Comparison of ENCODE assay signal across 25 mouse cellular contexts in the genomic region with DNA sequence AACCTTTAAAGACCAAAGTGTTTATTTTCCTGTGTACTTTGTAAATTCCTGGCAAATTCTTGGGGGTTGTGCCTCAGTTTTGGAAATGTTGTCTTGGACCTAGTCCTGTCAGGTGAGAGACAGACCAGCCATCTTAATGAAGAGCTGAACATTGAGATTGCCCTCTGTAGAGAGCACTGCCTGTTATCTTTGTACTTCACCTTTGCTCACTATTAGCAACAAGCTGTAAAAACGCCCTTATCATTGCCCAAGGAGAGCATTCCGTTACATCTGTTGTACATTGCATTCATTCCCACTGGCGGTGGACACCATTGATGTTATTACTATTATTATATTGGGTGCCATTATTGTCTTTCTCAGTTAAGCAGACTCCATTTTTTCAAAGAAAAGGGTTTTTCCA. TPM values are rescaled to one million over a fixed set of nuclear protein-coding genes. Genes with fewer than 3 reads are reported as not detected.
DNase-seq lines count a peak whose midpoint lies in the region; ATAC-seq and TF ChIP-seq lines count a peak whose summit lies in the region.
"Had no signal": no experiment of that assay in that cellular context is flagged by ENCODE, and none has a peak within 500 bp of the region (broad histone marks: within the 10 kb centered on the region; RNA-seq: fewer than 3 reads in every experiment).

No protein-coding gene starts in this region.

- H3K27me3 ChIP-seq in liver, adult 2 months (ENCODE audit: control insufficient read depth, insufficient read depth, low read length), result no peaks in the 10 kb centered on the region
- no peaks in the 10 kb centered on the region for H3K27me3 ChIP-seq in liver, postnatal 0 days (ENCODE audit: insufficient read depth, low read length)
- no peaks in the 10 kb centered on the region for H3K27me3 ChIP-seq in intestine, embryonic 15.5 days (replicated peaks)
- H3K27me3 ChIP-seq in liver, embryonic 12.5 days (replicated peaks), result no peaks in the 10 kb centered on the region
- H3K27me3 ChIP-seq in small intestine, adult 2 months (ENCODE audit: control insufficient read depth, insufficient read depth, low read length), result no peaks in the 10 kb centered on the region
- H3K27me3 ChIP-seq: embryonic facial prominence, embryonic 13.5 days; forebrain, embryonic 12.5 days; forebrain, embryonic 15.5 days; heart, embryonic 13.5 days; hindbrain, embryonic 13.5 days had no signal

- ATAC-seq in liver, postnatal 0 days, result no peak
- peak; percentile 66 for ATAC-seq in intestine, embryonic 15.5 days
- peak; percentile 51; the same call in 1 of the 2 replicates for ATAC-seq in liver, embryonic 12.5 days
- ATAC-seq: forebrain, embryonic 15.5 days; hindbrain, embryonic 16.5 days had no signal

- no peak overlapping the region for H3K4me3 ChIP-seq in liver, adult 2 months (ENCODE audit: insufficient read depth, low read depth, low read length)
- no peak overlapping the region for H3K4me3 ChIP-seq in liver, postnatal 0 days (ENCODE audit: low read depth, low read length)
- H3K4me3 ChIP-seq in intestine, embryonic 15.5 days (replicated peaks), result no peak overlapping the region
- H3K4me3 ChIP-seq in liver, embryonic 12.5 days, result no peak overlapping the region
- H3K4me3 ChIP-seq in small intestine, adult 2 months (ENCODE audit: low read depth, low read length), result no peak overlapping the region
- H3K4me3 ChIP-seq: embryonic facial prominence, embryonic 13.5 days; erythroblast, embryonic 14.5 days; forebrain, embryonic 12.5 days; forebrain, embryonic 15.5 days; heart, embryonic 10.5 days; heart, embryonic 13.5 days; hindbrain, embryonic 10.5 days; hindbrain, embryonic 13.5 days had no signal

- H3K79me2 ChIP-seq in liver, adult 2 months (ENCODE audit: control insufficient read depth, insufficient read depth, low read length), result peaks cover 27% of the 10 kb centered on the region; the same call in 1 of the 2 replicates

- H3K9me3 ChIP-seq in liver, postnatal 0 days (ENCODE audit: low read length), result no peaks in the 10 kb centered on the region
- no peaks in the 10 kb centered on the region for H3K9me3 ChIP-seq in intestine, embryonic 15.5 days
- H3K9me3 ChIP-seq in liver, embryonic 12.5 days (replicated peaks), result no peaks in the 10 kb centered on the region
- H3K9me3 ChIP-seq: embryonic facial prominence, embryonic 13.5 days; forebrain, embryonic 12.5 days; forebrain, embryonic 15.5 days; heart, embryonic 10.5 days; heart, embryonic 13.5 days; hindbrain, embryonic 10.5 days; hindbrain, embryonic 13.5 days had no signal

- H3K9ac ChIP-seq in liver, adult 2 months (ENCODE audit: low read depth, low read length), result no peak overlapping the region
- H3K9ac ChIP-seq in liver, postnatal 0 days (replicated peaks), result no peak overlapping the region
- no peak overlapping the region for H3K9ac ChIP-seq in intestine, embryonic 15.5 days
- H3K9ac ChIP-seq in liver, embryonic 12.5 days, result no peak overlapping the region
- H3K9ac ChIP-seq: embryonic facial prominence, embryonic 13.5 days; forebrain, embryonic 12.5 days; forebrain, embryonic 15.5 days; heart, embryonic 13.5 days; hindbrain, embryonic 13.5 days had no signal

- peak overlapping the region; percentile 43; the same call in 1 of the 2 replicates for H3K27ac ChIP-seq in liver, adult 2 months (replicated peaks; ENCODE audit: insufficient read depth, low read depth, low read length)
- no peak overlapping the region for H3K27ac ChIP-seq in liver, postnatal 0 days (ENCODE audit: low read depth)
- no peak overlapping the region for H3K27ac ChIP-seq in intestine, embryonic 15.5 days
- H3K27ac ChIP-seq in liver, embryonic 12.5 days, result no peak overlapping the region
- peak overlapping the region; percentile 74 for H3K27ac ChIP-seq in small intestine, adult 2 months (ENCODE audit: insufficient read depth, low read depth, low read length)
- H3K27ac ChIP-seq: embryonic facial prominence, embryonic 13.5 days; forebrain, embryonic 12.5 days; forebrain, embryonic 15.5 days; heart, embryonic 10.5 days; heart, embryonic 13.5 days; hindbrain, embryonic 10.5 days; hindbrain, embryonic 13.5 days had no signal

- H3K4me2 ChIP-seq in liver, postnatal 0 days (ENCODE audit: low read depth, low read length), result no peak overlapping the region
- H3K4me2 ChIP-seq in intestine, embryonic 15.5 days (replicated peaks), result no peak overlapping the region
- H3K4me2 ChIP-seq in liver, embryonic 12.5 days, result no peak overlapping the region
- H3K4me2 ChIP-seq: embryonic facial prominence, embryonic 13.5 days; forebrain, embryonic 12.5 days; forebrain, embryonic 15.5 days; heart, embryonic 13.5 days; hindbrain, embryonic 13.5 days had no signal

- peaks cover 29% of the 10 kb centered on the region for H3K4me1 ChIP-seq in liver, adult 2 months (ENCODE audit: control insufficient read depth, insufficient read depth, low read length)
- H3K4me1 ChIP-seq in liver, postnatal 0 days (ENCODE audit: insufficient read depth), result peaks cover 12% of the 10 kb centered on the region
- no peaks in the 10 kb centered on the region for H3K4me1 ChIP-seq in intestine, embryonic 15.5 days (replicated peaks)
- no peaks in the 10 kb centered on the region for H3K4me1 ChIP-seq in liver, embryonic 12.5 days
- H3K4me1 ChIP-seq in small intestine, adult 2 months (ENCODE audit: control insufficient read depth, insufficient read depth, insufficient read length, low read length), result peaks cover 30% of the 10 kb centered on the region
- H3K4me1 ChIP-seq: embryonic facial prominence, embryonic 13.5 days; forebrain, embryonic 12.5 days; forebrain, embryonic 15.5 days; heart, embryonic 10.5 days; heart, embryonic 13.5 days; hindbrain, embryonic 10.5 days; hindbrain, embryonic 13.5 days had no signal

- intact Hi-C loops in heart, postnatal 14 days (cut with DNase I), result no loop called here

- no peaks in the 10 kb centered on the region for H3K36me3 ChIP-seq in liver, adult 2 months (ENCODE audit: control insufficient read depth, insufficient read depth, low read length)
- no peaks in the 10 kb centered on the region for H3K36me3 ChIP-seq in liver, postnatal 0 days (replicated peaks; ENCODE audit: insufficient read depth, low read length)
- no peaks in the 10 kb centered on the region for H3K36me3 ChIP-seq in intestine, embryonic 15.5 days
- no peaks in the 10 kb centered on the region for H3K36me3 ChIP-seq in liver, embryonic 12.5 days
- H3K36me3 ChIP-seq in small intestine, adult 2 months (ENCODE audit: control insufficient read depth, insufficient read depth, low read length), result no peaks in the 10 kb centered on the region
- H3K36me3 ChIP-seq: embryonic facial prominence, embryonic 13.5 days; forebrain, embryonic 12.5 days; forebrain, embryonic 15.5 days; heart, embryonic 10.5 days; heart, embryonic 13.5 days; hindbrain, embryonic 10.5 days; hindbrain, embryonic 13.5 days had no signal

- peak; percentile 77 for DNase-seq in liver, adult 2 months (ENCODE audit: extremely low read depth, low read depth, low spot score)
- no peak for DNase-seq in liver, postnatal 0 days
- no peak for DNase-seq in spleen, adult 18-20 months
- DNase-seq in heart, postnatal 14 days, result no peak
- no peak for DNase-seq in adrenal gland, postnatal 4 days (ENCODE audit: low spot score in 2 of 2)
- DNase-seq: adrenal gland, adult 2 months; adrenal gland, postnatal 14 days; cerebellum, adult 18-20 months; cerebellum, adult 9-11 months; cerebellum, postnatal 25 days; gastrocnemius, postnatal 25 days; heart, adult 18-20 months; heart, postnatal 36 days had no signal

- 28% methylated on average over 3 of the region's 3 CpGs for WGBS in liver, adult 2 months
- WGBS in liver, postnatal 0 days (ENCODE audit: insufficient replicate concordance), result 55% methylated on average over 3 of the region's 3 CpGs
- WGBS in intestine, embryonic 15.5 days, result 54% methylated on average over 3 of the region's 3 CpGs
- WGBS in liver, embryonic 12.5 days (ENCODE audit: insufficient replicate concordance), result 55% methylated on average over 3 of the region's 3 CpGs
- WGBS in small intestine, adult 2 months, result 20% methylated on average over 3 of the region's 3 CpGs

- no peak for TF ChIP-seq CTCF in liver, adult 2 months (IDR thresholded peaks at IDR 0.05; ENCODE audit: low read depth, low read length)
- no peak for TF ChIP-seq CTCF in liver, postnatal 0 days (IDR thresholded peaks at IDR 0.05; ENCODE audit: low read depth)
- TF ChIP-seq CTCF in small intestine, adult 2 months (IDR thresholded peaks at IDR 0.05; ENCODE audit: extremely low read depth, insufficient read length, insufficient replicate concordance, low read depth, low read length), result no peak

- TF ChIP-seq EP300 in liver, postnatal 0 days (IDR thresholded peaks at IDR 0.05; ENCODE audit: low read depth), result no peak

- TF ChIP-seq POLR2A in liver, adult 2 months (IDR thresholded peaks at IDR 0.05; ENCODE audit: extremely low read depth, insufficient read depth, low read length), result no peak
- TF ChIP-seq POLR2A in small intestine, adult 2 months (IDR thresholded peaks at IDR 0.05; ENCODE audit: low read depth, low read length), result no peak

RNA-seq across cellular contexts. Expression of gene Thrb, which starts 40.2 kb away (rescaled TPM):
- total RNA-seq in liver, adult 2 months (2014; rRNA removed), result 34.6 and 36.1 TPM in 2 replicates
- 8.6 and 11.0 TPM in 2 replicates for polyA plus RNA-seq in liver, adult 2 months (2012; rRNA removed)
- 5.1 and 6.4 TPM in 2 replicates for polyA plus RNA-seq in liver, postnatal 0 days (2015; fragmentation: Nextera tagmentation; extraction: Ambion mirVana)
- polyA plus RNA-seq in intestine, embryonic 15.5 days (2015; fragmentation: Nextera tagmentation; extraction: Ambion mirVana), result 5.3 and 6.5 TPM in 2 replicates
- 1.5 and 1.9 TPM in 2 replicates for polyA plus RNA-seq in liver, embryonic 12.5 days (2016; fragmentation: Nextera tagmentation; extraction: Ambion mirVana)
- polyA plus RNA-seq in small intestine, adult 2 months (2012; rRNA removed), result 0.95 and 2.5 TPM in 2 replicates
- total RNA-seq in heart, postnatal 14 days (2021), result 10 to 100 TPM; 18.1 to 26.3 TPM
- total RNA-seq in adrenal gland, postnatal 4 days (2021), result 10 to 100 TPM; 43.1 to 46.0 TPM

Comparison
In these comparisons a context has a peak if more than half of its experiments do, and no peak if none do; other contexts are left out.
1. H3K27ac ChIP-seq: peak in liver, adult 2 months (single experiment) and small intestine, adult 2 months (single experiment); none in liver, postnatal 0 days (single experiment), intestine, embryonic 15.5 days (single experiment) and liver, embryonic 12.5 days (single experiment).